Mouse (Mus musculus) layer of hippocampus, postnatal 10 days (tissue): ENCODE results near the gene Cetn4. TPM values are rescaled to one million over a fixed set of nuclear protein-coding genes. Genes with fewer than 3 reads are reported as not detected.

Source experiments
- total RNA-seq, 2 experiments: library from RNA; stranded (reverse); gene quantifications; 2 replicates each; pipeline ENCODE4 v1.2.3; 2021

Cetn4 gene
- total RNA-seq, 2 experiments from 2014 or later = 7.4 to 8.4 TPM

Other genes with a start within 250 kb of the Cetn4 start
- not detected for gene Adad1, start 249.2 kb downstream of the Cetn4 start, total RNA-seq
- gene Il2, start 186.7 kb downstream of the Cetn4 start, total RNA-seq = not detected
- under 1 TPM in 1 of 2 experiments, not detected in 1; 0.18 TPM for gene Il21, start 80.1 kb downstream of the Cetn4 start, total RNA-seq
- gene Bbs12, start 154 bp downstream of the Cetn4 start, total RNA-seq = 1 to 10 TPM; 4.8 to 5.6 TPM
- 1 to 10 TPM; 3.8 to 4.5 TPM for gene Fgf2, start 35.6 kb upstream of the Cetn4 start, total RNA-seq
- 10 to 100 TPM; 20.0 to 25.6 TPM for gene Spata5, start 107.2 kb upstream of the Cetn4 start, total RNA-seq
- gene Nudt6, start 107.5 kb upstream of the Cetn4 start, total RNA-seq = 1 to 10 TPM; 5.3 to 8.0 TPM